Mouse (Mus musculus): ENCODE measurements at regions not wholly inside any gene's neighbourhood (a gene's known extent, or its start where the extent isn't known, plus 50 kb on each side); places are given as distances from the start of the nearest gene placed in this dataset.

- no peak for DNase-seq
These were observed 58.5 kb upstream of the Top1 start for GRCm38 (mm10) chr2:160587015-160587835.

GRCm38 (mm10) chr2:160588401-160588800, 57.3 kb upstream of the Top1 start:
- DNase-seq: no peak

GRCm38 (mm10) chr2:160590209-160590910, 55.3 kb upstream of the Top1 start:
- no peak for DNase-seq

- no peak for DNase-seq
These were observed 54.1 kb upstream of the Top1 start for GRCm38 (mm10) chr2:160591446-160592180.

- peak; percentile 86 for DNase-seq
These were observed 52.7 kb upstream of the Top1 start for GRCm38 (mm10) chr2:160593035-160593434.
